Mouse (Mus musculus): Measurements from ENCODE around the gene Rapgef2.

DNA sequence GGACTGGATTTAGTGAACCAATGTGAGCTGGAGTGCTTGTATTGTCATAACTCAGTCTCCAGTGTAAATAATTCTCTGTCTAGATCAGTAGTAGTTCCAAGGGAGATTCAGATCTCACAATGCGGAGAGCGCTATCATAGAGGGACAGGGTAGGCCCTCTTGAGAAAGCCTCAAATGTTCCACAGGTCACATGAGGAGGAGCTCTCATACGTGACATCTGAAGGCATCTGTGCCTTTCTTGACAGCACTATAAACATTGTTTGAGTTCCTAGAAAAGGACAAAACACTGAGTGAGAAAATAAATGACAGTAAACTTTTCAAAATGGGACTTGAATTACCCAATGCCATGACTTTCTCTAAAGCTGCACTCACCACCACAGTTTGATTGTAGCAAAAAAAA, 8.4 kb upstream of the Rapgef2 start:
- no peak for TF ChIP-seq GATA1 (IDR thresholded peaks at IDR 0.05; ENCODE audit: low read length)
- no peak for TF ChIP-seq TAL1 (IDR thresholded peaks at IDR 0.05; ENCODE audit: low read length)
